Mouse (Mus musculus): Measurements from ENCODE around the gene Ecm1.

The Ecm1 gene

GRCm38 (mm10) chr3:95728906-95729305 is 10.5 kb downstream of the Ecm1 start:
- DNase-seq (ENCODE audit: low read depth, low spot score): no peak

- DNase-seq (ENCODE audit: low read depth, low spot score): no peak
Measured at GRCm38 (mm10) chr3:95726696-95727358, 12.5 kb downstream of the Ecm1 start.

GRCm38 (mm10) chr3:95725863-95726262 is 13.5 kb downstream of the Ecm1 start:
- no peak for DNase-seq (ENCODE audit: low read depth, low spot score)

GRCm38 (mm10) chr3:95722386-95722785 is 17.0 kb downstream of the Ecm1 start:
- DNase-seq (ENCODE audit: low read depth, low spot score): no peak

GRCm38 (mm10) chr3:95718153-95718552 is 21.2 kb downstream of the Ecm1 start:
- no peak for DNase-seq (ENCODE audit: low read depth, low spot score)

GRCm38 (mm10) chr3:95716075-95716474 is 23.3 kb downstream of the Ecm1 start:
- peak; percentile 50 for DNase-seq (ENCODE audit: low read depth, low spot score)

GRCm38 (mm10) chr3:95709967-95710366 is 29.4 kb downstream of the Ecm1 start:
- DNase-seq (ENCODE audit: low read depth, low spot score): no peak

- no peak for DNase-seq (ENCODE audit: low read depth, low spot score)
Measured at GRCm38 (mm10) chr3:95709044-95709443, 30.3 kb downstream of the Ecm1 start.

GRCm38 (mm10) chr3:95707497-95707896 is 31.9 kb downstream of the Ecm1 start:
- DNase-seq (ENCODE audit: low read depth, low spot score): no peak

GRCm38 (mm10) chr3:95706273-95706672 is 33.1 kb downstream of the Ecm1 start:
- DNase-seq (ENCODE audit: low read depth, low spot score): peak; percentile 26

GRCm38 (mm10) chr3:95704612-95705011 is 34.8 kb downstream of the Ecm1 start:
- no peak for DNase-seq (ENCODE audit: low read depth, low spot score)

GRCm38 (mm10) chr3:95703276-95703675 is 36.1 kb downstream of the Ecm1 start:
- no peak for DNase-seq (ENCODE audit: low read depth, low spot score)

- DNase-seq (ENCODE audit: low read depth, low spot score): no peak
Measured at GRCm38 (mm10) chr3:95701877-95702540, 37.4 kb downstream of the Ecm1 start.

GRCm38 (mm10) chr3:95701085-95701484 is 38.3 kb downstream of the Ecm1 start:
- no peak for DNase-seq (ENCODE audit: low read depth, low spot score)

GRCm38 (mm10) chr3:95700233-95700681 is 39.1 kb downstream of the Ecm1 start:
- DNase-seq (ENCODE audit: low read depth, low spot score): no peak

- DNase-seq (ENCODE audit: low read depth, low spot score): no peak
Measured at GRCm38 (mm10) chr3:95698286-95698685, 41.1 kb downstream of the Ecm1 start.

- no peak for DNase-seq (ENCODE audit: low read depth, low spot score)
Measured at GRCm38 (mm10) chr3:95696360-95696759, 43.0 kb downstream of the Ecm1 start.

- no peak for DNase-seq (ENCODE audit: low read depth, low spot score)
Measured at GRCm38 (mm10) chr3:95695796-95696195, 43.6 kb downstream of the Ecm1 start.

GRCm38 (mm10) chr3:95694808-95695703 is 44.3 kb downstream of the Ecm1 start:
- peak; percentile 81 for DNase-seq (ENCODE audit: low read depth, low spot score)

GRCm38 (mm10) chr3:95693821-95694807 is 45.3 kb downstream of the Ecm1 start:
- DNase-seq (ENCODE audit: low read depth, low spot score): peak; percentile 17

- peak; percentile 57 for DNase-seq (ENCODE audit: low read depth, low spot score)
Measured at GRCm38 (mm10) chr3:95692677-95693076, 46.7 kb downstream of the Ecm1 start.

Measured in A20 (cell line).